Mouse (Mus musculus) heart, embryonic 16.5 days (tissue): ENCODE measurements around the gene Maz. TPM values are rescaled to one million over a fixed set of nuclear protein-coding genes. Genes with fewer than 3 reads are reported as not detected.

Experiments used
- ATAC-seq: fragments of 200-750 bp; cut with Nextera tagmentation; replicated peaks from 2 replicates; pipeline ENCODE4 v1.8.0; 2017; ENCODE audit warnings: moderate number of reproducible peaks; ENCODE audit not compliant: insufficient read depth, low FRiP score; ENCODE audit errors: extremely low read depth
- H3K27ac ChIP-seq: fragments of 300-500 bp; sonication (generic); 2 replicates; pipeline ENCODE4 v1.5.1; 2014; ENCODE audit warnings: mild to moderate bottlenecking, low read length, control low read depth, moderate library complexity
- H3K27me3 ChIP-seq: fragments of 300-500 bp; sonication (generic); 2 replicates; pipeline ENCODE4 v1.6.1; 2014; ENCODE audit warnings: low read length, mixed read lengths; ENCODE audit not compliant: control insufficient read depth, insufficient read depth
- H3K36me3 ChIP-seq: fragments of 300-500 bp; sonication (generic); 2 replicates; pipeline ENCODE4 v1.6.1; 2014; ENCODE audit not compliant: control insufficient read depth, insufficient read depth
- H3K4me1 ChIP-seq: fragments of 300-500 bp; sonication (generic); 2 replicates; pipeline ENCODE4 v1.6.1; 2014; ENCODE audit warnings: low read length, mixed read lengths; ENCODE audit not compliant: control insufficient read depth, insufficient read depth
- H3K4me2 ChIP-seq: fragments of 300-500 bp; sonication (generic); 2 replicates; pipeline ENCODE4 v1.6.1; 2014; ENCODE audit warnings: low read depth, mild to moderate bottlenecking, control low read depth, low read length
- H3K4me3 ChIP-seq: fragments of 300-500 bp; sonication (generic); 2 replicates; pipeline ENCODE4 v1.5.1; 2014; ENCODE audit warnings: mild to moderate bottlenecking, control low read depth, low read length
- H3K9ac ChIP-seq: fragments of 300-500 bp; sonication (generic); 2 replicates; pipeline ENCODE4 v1.6.1; 2014; ENCODE audit warnings: low read length, control low read depth
- H3K9me3 ChIP-seq: fragments of 300-500 bp; sonication (generic); replicated peaks from 2 replicates; pipeline ENCODE4 v1.6.1; 2016; ENCODE audit warnings: low read length; ENCODE audit not compliant: control insufficient read depth
- WGBS: fragments of 180-500 bp; shearing (Covaris S2); extraction: QIAGEN DNeasy Blood & Tissue Kit; methylation state at CpG from one replicate; pipeline ENCODE4 v1.1.7; 2014; 5-methylcytosine and 5-hydroxymethylcytosine counted together
- polyA plus RNA-seq: library from polyadenylated mRNA; unstranded; fragments of >200 nt; fragmentation: Nextera tagmentation; extraction: Ambion mirVana; gene quantifications from 2 replicates; pipeline ENCODE4 v1.2.1, GENCODE M21; 2015

Maz gene
- polyA plus RNA-seq, 1 experiment from 2014 or later = 31.5 TPM

GRCm38 (mm10) chr7:127004122-127004875 lies 22.5 kb downstream of the Maz start:
- ATAC-seq = no peak
- H3K4me1 ChIP-seq = peaks cover 14% of the 10 kb centered on the region; the same call in 1 of the 2 replicates

GRCm38 (mm10) chr7:127003620-127004019 lies 23.2 kb downstream of the Maz start:
- WGBS = 89% methylated on average over 5 of the region's 5 CpGs
- no peak overlapping the region for H3K9ac ChIP-seq
- no peaks in the 10 kb centered on the region for H3K36me3 ChIP-seq
- peaks cover 10% of the 10 kb centered on the region; the same call in 1 of the 2 replicates for H3K4me1 ChIP-seq
- no peaks in the 10 kb centered on the region for H3K27me3 ChIP-seq
- ATAC-seq = no peak
- H3K4me2 ChIP-seq = no peak overlapping the region
- no peak overlapping the region for H3K4me3 ChIP-seq
- no peaks in the 10 kb centered on the region for H3K9me3 ChIP-seq
- H3K27ac ChIP-seq = no peak overlapping the region

More at GRCm38 (mm10) chr7:127004122-127004875, 22.5 kb downstream of the Maz start:
- H3K9ac ChIP-seq = no peak overlapping the region
- 76% methylated on average over 4 of the region's 4 CpGs for WGBS
- no peak overlapping the region for H3K27ac ChIP-seq
- no peak overlapping the region for H3K4me3 ChIP-seq
- H3K4me2 ChIP-seq = no peak overlapping the region
- H3K36me3 ChIP-seq = no peaks in the 10 kb centered on the region
- no peaks in the 10 kb centered on the region for H3K9me3 ChIP-seq
- H3K27me3 ChIP-seq = no peaks in the 10 kb centered on the region

GRCm38 (mm10) chr7:126999568-126999967 lies 27.3 kb downstream of the Maz start:
- H3K4me1 ChIP-seq = no peaks in the 10 kb centered on the region
- no peak overlapping the region for H3K27ac ChIP-seq
- 70% methylated on average over 10 of the region's 10 CpGs for WGBS
- H3K4me2 ChIP-seq = no peak overlapping the region
- H3K36me3 ChIP-seq = peaks cover 17% of the 10 kb centered on the region
- H3K27me3 ChIP-seq = no peaks in the 10 kb centered on the region
- no peak overlapping the region for H3K9ac ChIP-seq
- no peak for ATAC-seq
- H3K4me3 ChIP-seq = no peak overlapping the region
- H3K9me3 ChIP-seq = 0 out of 2 replicates have a peak, but pooled peaks cover 3% of the 10 kb centered on the region

GRCm38 (mm10) chr7:126996449-126996848 lies 30.4 kb downstream of the Maz start:
- Histone ChIP-seq H3K27ac (no peak overlapping the region), H3K4me2 (no peak overlapping the region), H3K9ac (no peak overlapping the region), H3K9me3 (0 out of 2 replicates have a peak, but pooled peaks cover 3% of the 10 kb centered on the region), H3K4me1 (no peaks in the 10 kb centered on the region), H3K4me3 (no peak overlapping the region), H3K27me3 (no peaks in the 10 kb centered on the region), H3K36me3 (peaks cover 17% of the 10 kb centered on the region)
- no peak for ATAC-seq
- 79% methylated on average over 4 of the region's 4 CpGs for WGBS

- WGBS = 71% methylated on average over 8 of the region's 8 CpGs
- no peak overlapping the region for H3K9ac ChIP-seq
- H3K4me2 ChIP-seq = no peak overlapping the region
- no peak overlapping the region for H3K27ac ChIP-seq
- no peaks in the 10 kb centered on the region for H3K36me3 ChIP-seq
- no peak overlapping the region for H3K4me3 ChIP-seq
- no peaks in the 10 kb centered on the region; the same call in 1 of the 2 replicates for H3K4me1 ChIP-seq
- no peaks in the 10 kb centered on the region for H3K9me3 ChIP-seq
- no peak for ATAC-seq
- no peaks in the 10 kb centered on the region for H3K27me3 ChIP-seq
Measured at GRCm38 (mm10) chr7:126988816-126989215, 38.0 kb downstream of the Maz start.

- 42% methylated on average over 9 of the region's 9 CpGs for WGBS
- no peak overlapping the region for H3K27ac ChIP-seq
- no peaks in the 10 kb centered on the region for H3K27me3 ChIP-seq
- no peak overlapping the region for H3K4me3 ChIP-seq
- H3K9me3 ChIP-seq = no peaks in the 10 kb centered on the region
- H3K9ac ChIP-seq = no peak overlapping the region
- H3K4me1 ChIP-seq = no peaks in the 10 kb centered on the region; the same call in 1 of the 2 replicates
- no peak for ATAC-seq
- H3K36me3 ChIP-seq = no peaks in the 10 kb centered on the region
- H3K4me2 ChIP-seq = no peak overlapping the region
Measured at GRCm38 (mm10) chr7:126986319-126986718, 40.5 kb downstream of the Maz start.

GRCm38 (mm10) chr7:126984667-126985444 lies 42.0 kb downstream of the Maz start:
- H3K27me3 ChIP-seq = no peaks in the 10 kb centered on the region
- no peak overlapping the region for H3K4me3 ChIP-seq
- no peak overlapping the region for H3K4me2 ChIP-seq
- no peaks in the 10 kb centered on the region; the same call in 1 of the 2 replicates for H3K4me1 ChIP-seq
- ATAC-seq = no peak
- no peak overlapping the region for H3K27ac ChIP-seq
- WGBS = 36% methylated on average over 10 of the region's 10 CpGs
- H3K9me3 ChIP-seq = no peaks in the 10 kb centered on the region
- H3K36me3 ChIP-seq = peaks cover 9% of the 10 kb centered on the region
- no peak overlapping the region for H3K9ac ChIP-seq

GRCm38 (mm10) chr7:126983113-126983512 lies 43.7 kb downstream of the Maz start:
- Histone ChIP-seq H3K9ac (no peak overlapping the region), H3K4me1 (no peaks in the 10 kb centered on the region; the same call in 1 of the 2 replicates), H3K4me2 (no peak overlapping the region), H3K27ac (no peak overlapping the region), H3K36me3 (peaks cover 24% of the 10 kb centered on the region), H3K9me3 (no peaks in the 10 kb centered on the region), H3K27me3 (no peaks in the 10 kb centered on the region), H3K4me3 (no peak overlapping the region)
- 78% methylated on average over 7 of the region's 7 CpGs for WGBS
- no peak for ATAC-seq

- ATAC-seq = no peak
- Histone ChIP-seq H3K27ac (no peak overlapping the region), H3K4me3 (no peak overlapping the region), H3K9ac (no peak overlapping the region), H3K9me3 (no peaks in the 10 kb centered on the region), H3K4me1 (peaks cover 5% of the 10 kb centered on the region), H3K36me3 (peaks cover 27% of the 10 kb centered on the region), H3K4me2 (no peak overlapping the region), H3K27me3 (no peaks in the 10 kb centered on the region)
- 63% methylated on average over 4 of the region's 4 CpGs for WGBS
Measured at GRCm38 (mm10) chr7:126982054-126982453, 44.8 kb downstream of the Maz start.
